Mouse (Mus musculus) left cerebral cortex, postnatal 10 days (tissue): ENCODE data around the gene Wdr37. TPM values are rescaled to one million over a fixed set of nuclear protein-coding genes. Genes with fewer than 3 reads are reported as not detected.
"Not testable (repeated sequence)": the region's sequence is repeated elsewhere in the genome, so short reads cannot be mapped to it uniquely, and the experiment has no call there.

Experiments used
- DNase-seq, 2 experiments: peaks; one replicate each; pipeline ENCODE4 v3.0.0; 2021 to 2022; ENCODE audit warnings: low spot score in 2 of 2, mixed read lengths in 1 of 2; ENCODE audit errors: extremely low spot score in 1 of 2
- intact Hi-C: fragments of 180-260 bp; cut with DNase I; formaldehyde crosslinking; loops from one replicate; pipeline ENCODE4 v1.15.1; 2025
- total RNA-seq, 2 experiments: library from RNA; stranded (reverse); gene quantifications; 2 replicates each; pipeline ENCODE4 v1.2.3; 2021

Wdr37 gene
- total RNA-seq, result 10 to 100 TPM; 82.0 to 91.6 TPM

DNA sequence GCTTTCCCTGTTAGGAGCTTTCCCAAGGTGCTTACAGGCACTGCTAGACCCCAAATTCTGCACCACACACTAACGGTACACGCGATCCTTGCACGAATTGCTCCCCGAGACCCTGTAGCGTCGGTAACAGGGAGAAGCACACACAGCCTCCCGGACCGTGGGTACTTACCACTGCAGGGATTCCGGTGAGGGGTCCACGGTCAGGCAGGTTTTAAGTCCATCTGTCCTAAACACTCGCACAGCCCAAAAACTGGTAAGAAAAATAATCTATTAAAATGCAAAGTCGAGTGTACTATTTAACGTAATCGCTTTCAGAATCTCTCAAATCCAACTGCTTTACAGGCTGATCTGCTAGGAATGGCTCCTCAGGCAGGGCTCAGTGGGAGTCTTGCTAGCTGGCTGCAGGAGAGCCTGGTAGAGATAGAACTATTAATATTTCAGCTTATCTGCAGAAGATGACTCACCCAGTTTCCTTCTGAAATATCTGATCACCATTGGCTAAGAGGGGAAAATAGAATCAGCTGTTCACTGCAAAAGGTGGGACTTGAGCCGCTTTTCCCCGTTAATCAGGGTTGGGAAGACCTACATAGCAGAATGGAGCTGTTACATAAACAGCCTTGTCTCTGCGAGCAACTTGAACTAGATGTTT is at the start of gene Wdr37:
Wdr37 (minus strand) TSS at position 596 of the 649 bp plus-strand sequence.
- intact Hi-C loops, result no loop called here
- peak; percentile 36 to 59 for DNase-seq

DNA sequence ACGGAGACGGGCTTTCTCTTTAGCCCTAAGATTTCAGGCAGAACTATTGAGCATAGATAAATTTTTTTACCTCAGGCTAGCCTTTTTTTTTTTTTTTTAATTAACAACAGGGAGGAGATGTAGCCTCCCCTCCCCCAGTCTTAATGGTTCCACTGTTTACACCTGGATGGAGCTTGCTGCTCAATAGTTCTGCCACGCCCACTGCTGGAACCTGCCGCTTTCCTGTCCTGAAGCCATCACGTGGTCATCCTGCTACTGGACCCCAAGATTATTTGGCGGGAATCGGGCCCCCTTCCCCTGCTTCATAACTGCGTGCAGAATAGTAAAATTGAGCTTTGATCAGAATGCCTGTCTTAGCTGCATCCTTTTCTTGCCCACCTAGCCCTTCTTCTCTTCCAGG is 42.2 kb upstream of the Wdr37 start:
- DNase-seq, intact Hi-C loops: not testable (repeated sequence)

- intact Hi-C loops, DNase-seq: not testable (repeated sequence)
Observed at GRCm38 (mm10) chr13:8905986-8906385, 34.3 kb upstream of the Wdr37 start.

- no peak for DNase-seq
- intact Hi-C loops, result no loop called here
Observed at GRCm38 (mm10) chr13:8888603-8889002, 16.9 kb upstream of the Wdr37 start.

GRCm38 (mm10) chr13:8886185-8886560 is 14.5 kb upstream of the Wdr37 start:
- no peak for DNase-seq
- intact Hi-C loops, result no loop called here

- intact Hi-C loops, result no loop called here
Observed at GRCm38 (mm10) chr13:8885445-8886184, 13.9 kb upstream of the Wdr37 start, which contains the start of gene Idi1. Idi1 (plus strand) TSS chr13:8885501.

GRCm38 (mm10) chr13:8883870-8884269 is 12.2 kb upstream of the Wdr37 start:
- DNase-seq, intact Hi-C loops: not testable (repeated sequence)

More at GRCm38 (mm10) chr13:8885445-8886184, 13.9 kb upstream of the Wdr37 start, which contains the start of gene Idi1:
- DNase-seq, result peak; percentile 97 to 98

DNA sequence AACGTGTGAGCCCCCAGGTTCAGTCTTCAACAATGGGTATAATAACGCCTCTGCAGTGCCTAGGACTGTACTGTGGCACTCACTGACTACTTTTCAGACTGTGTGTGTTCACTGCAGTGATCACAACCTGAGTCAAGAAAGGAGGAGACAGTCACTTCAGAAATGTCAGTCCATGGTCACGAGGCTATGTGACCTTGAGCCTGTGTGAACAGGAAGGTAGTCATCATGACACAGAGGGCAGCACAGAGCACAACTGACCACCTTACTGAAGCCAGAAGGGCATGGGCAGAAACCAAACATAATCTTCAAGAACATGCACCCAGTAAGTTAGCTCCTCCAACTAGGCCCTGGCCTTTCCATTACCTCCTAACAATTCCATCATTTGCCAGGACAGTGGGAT is 9.9 kb upstream of the Wdr37 start:
- intact Hi-C loops, result no loop called here
- DNase-seq, result no peak

- intact Hi-C loops, result no loop called here
- no peak for DNase-seq
Observed at GRCm38 (mm10) chr13:8873776-8874175, 2.1 kb upstream of the Wdr37 start.

DNA sequence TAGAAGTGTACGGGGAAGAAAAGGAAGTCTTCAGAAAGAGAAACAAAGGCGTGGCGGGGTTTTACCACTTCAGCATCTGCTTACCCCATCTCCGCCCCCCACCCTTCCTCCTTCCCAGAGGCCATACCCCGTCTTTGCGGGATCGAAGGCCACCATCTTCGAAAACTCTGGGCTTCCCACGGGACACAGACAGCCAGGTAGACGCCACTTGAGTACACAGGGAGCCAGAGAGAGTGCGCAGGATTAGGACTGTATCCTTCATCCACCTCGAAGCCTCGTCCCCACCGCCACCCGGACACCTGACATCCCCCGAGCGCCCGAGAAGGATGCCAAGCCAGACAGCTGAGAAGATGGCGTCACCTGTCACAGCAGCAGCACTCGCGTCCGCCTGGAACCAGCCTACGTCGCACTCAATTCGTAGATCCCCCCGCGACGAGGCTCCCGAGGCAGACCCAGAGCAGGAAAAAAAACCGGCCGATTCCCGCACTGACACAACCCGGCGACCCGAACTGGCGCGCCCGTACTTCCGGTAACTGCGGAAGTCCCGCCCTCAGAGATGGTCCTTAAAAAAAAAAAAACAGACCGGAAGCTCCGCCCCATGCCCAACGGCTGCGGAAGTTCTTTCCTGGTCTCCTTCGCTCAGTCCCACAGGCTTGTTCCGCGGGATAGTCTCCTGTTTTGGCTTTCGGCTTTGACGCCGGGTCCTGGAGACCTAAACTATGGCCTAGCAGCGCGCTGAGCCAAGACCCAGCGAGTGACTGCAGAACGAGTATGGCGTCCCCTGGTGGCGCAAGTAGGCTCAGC is 997 bp downstream of the Wdr37 start:
- peak; percentile 89 to 93 for DNase-seq
- intact Hi-C loops, result no loop called here

DNA sequence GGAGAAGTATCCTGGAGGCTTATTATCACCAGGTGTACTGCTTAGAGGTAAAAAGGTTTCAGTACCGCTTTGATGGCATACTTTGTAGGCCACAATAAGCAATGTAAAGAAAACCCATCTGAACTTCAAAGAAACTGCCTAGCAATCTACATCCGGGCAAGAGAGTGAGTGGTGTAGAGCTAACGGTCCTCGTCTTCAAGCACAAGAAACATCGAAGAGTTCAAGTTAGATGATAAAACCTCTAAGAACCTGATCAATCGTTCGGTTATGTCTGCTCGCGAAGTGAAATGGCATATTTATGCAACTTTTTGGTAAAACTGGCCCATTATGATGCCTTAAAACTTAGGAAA is 1.6 kb downstream of the Wdr37 start:
- no peak for DNase-seq
- intact Hi-C loops, result no loop called here

GRCm38 (mm10) chr13:8869578-8870157 is 2.0 kb downstream of the Wdr37 start:
- intact Hi-C loops, result no loop called here
- DNase-seq, result no peak

DNA sequence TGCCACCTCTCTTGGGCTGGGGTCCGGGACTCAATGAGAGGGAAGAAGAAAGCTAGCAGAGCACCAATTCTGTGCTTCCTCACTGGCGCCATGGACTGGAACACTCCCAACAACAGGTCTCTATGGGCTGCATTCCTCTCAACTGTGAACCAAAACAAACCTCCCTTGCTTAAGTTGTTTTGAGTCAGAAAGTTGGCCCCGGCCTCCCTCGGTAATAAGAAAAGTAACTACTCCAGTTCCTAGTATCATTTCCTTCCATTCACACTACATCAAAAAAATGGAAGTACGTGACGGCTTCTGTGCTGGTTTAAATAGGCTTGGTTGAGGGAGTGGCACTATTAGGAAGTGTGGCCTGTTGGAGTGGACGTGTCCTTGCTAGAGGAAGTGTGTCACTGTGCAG is 5.1 kb downstream of the Wdr37 start:
- peak in 1 of 2 experiments; percentile 50 for DNase-seq
- intact Hi-C loops, result no loop called here

DNA sequence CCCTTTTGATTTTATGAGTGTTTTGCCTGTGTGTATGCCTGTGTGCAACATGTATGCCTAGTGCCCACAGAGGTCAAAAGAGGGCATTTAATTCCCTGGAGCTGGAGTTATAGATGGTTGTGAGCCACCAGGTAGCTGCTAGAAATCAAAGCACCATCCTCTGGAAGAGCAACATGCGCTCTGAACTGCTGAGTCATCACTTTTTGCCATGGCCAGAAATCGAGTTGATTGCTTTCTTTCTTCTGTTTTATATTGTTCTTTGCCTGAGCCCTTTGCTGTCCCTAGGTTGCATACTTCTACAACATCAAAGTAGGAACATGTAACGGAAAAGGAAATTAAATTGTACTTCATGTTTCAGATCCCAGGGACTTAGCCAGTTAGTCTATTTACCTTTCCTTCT is 6.7 kb downstream of the Wdr37 start:
- intact Hi-C loops, result no loop called here
- no peak for DNase-seq

DNA sequence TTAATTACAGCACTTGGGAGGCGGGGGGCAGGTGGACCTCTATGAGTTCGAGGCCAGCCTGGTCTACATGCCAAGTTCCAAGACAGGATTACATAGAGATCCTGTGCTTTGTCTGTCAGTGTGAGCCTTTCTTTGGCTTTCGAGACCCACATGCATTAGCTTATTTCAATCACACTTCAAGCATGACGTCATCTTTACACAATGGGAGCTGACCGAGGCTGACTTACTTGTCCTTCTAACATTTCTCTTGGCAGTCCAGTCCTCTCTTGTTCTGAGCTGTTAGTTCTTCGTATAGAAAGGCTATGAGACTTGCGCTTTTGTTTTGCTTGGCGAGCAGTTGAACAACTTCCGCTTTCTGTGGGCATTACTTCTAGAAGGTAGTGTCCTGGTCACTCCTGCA is 10.8 kb downstream of the Wdr37 start:
- intact Hi-C loops, result no loop called here
- no peak for DNase-seq

DNA sequence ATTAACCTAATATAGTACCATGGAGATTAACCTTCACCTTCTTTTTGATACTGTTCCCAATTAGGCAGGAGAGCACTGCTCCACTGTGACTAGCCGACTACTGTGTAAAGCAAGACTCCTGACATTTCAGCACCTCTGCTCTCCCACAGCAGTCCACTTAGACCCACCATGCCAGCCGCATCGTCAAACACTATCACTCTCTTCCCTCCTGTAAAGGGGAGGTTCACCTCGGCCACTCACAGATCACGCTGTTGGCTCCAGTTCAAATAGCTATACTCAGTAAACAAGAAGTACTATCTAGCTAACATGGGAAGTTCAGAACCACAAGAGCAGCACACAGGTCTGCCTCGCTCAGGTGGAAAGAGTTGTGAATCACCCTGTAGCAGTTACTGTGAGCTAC is 13.3 kb downstream of the Wdr37 start:
- no peak for DNase-seq
- intact Hi-C loops, result no loop called here

DNA sequence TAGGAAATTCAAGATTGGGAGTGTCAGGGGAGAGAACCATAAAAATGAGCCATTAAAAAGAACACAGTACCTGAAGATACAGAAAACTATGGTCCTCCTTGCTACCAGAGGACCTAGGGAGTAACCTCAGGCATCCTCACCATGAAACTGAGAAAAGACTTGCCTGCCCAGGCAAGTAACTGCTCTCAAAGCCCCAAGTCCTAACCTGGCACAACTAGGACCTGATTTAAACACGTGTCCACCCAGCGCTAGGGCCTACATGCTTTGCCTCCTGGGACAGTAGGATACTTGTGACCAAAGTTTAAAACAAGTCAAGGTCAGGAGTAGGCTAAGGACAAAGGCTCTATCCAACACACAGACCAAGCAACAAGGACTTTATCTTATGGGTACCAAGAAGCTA is 16.9 kb downstream of the Wdr37 start:
- intact Hi-C loops, result no loop called here
- no peak for DNase-seq

DNA sequence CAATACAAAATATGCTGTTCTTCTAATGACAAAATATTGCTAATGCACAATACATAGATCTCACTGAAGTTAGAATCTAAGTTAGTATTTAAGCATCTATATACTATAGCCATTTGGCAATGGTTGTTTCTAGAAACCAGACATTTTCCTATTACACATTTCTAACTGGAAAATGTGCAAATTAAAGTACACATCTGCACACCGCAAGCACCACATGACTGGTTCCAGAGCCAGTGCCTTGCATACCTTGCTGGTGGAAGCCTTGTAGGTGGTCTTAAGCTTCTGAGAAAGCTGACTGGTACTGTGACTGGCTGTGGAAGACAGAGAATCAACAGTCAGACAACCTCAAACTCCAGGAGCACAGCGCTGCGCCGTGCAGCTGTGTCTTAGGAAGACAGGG is 18.3 kb downstream of the Wdr37 start:
- no peak for DNase-seq
- intact Hi-C loops, result no loop called here

- DNase-seq, result no peak
- intact Hi-C loops, result loop anchor here (5.0 kb wide), 1 partner anchor 123 kb away; no protein-coding TSS in a partner anchor
Observed at GRCm38 (mm10) chr13:8849311-8849710, 22.4 kb downstream of the Wdr37 start.
